Mouse (Mus musculus) limb, embryonic 10.5 days (tissue): ENCODE results near the gene Snx21. TPM values are rescaled to one million over a fixed set of nuclear protein-coding genes. Genes with fewer than 3 reads are reported as not detected.

Experiments
- DNase-seq: peaks from one replicate; pipeline ENCODE4 v3.0.0-alpha.2; 2017; ENCODE audit warnings: low spot score
- H3K27ac ChIP-seq: fragments of 300-500 bp; sonication (generic); 2 replicates; pipeline ENCODE4 v1.5.1; 2016; ENCODE audit warnings: mild to moderate bottlenecking
- H3K27me3 ChIP-seq: fragments of 300-500 bp; sonication (generic); 2 replicates; pipeline ENCODE4 v1.6.1; 2016; ENCODE audit warnings: low read depth, mild to moderate bottlenecking; ENCODE audit not compliant: poor library complexity, severe bottlenecking
- H3K36me3 ChIP-seq: fragments of 300-500 bp; sonication (generic); 2 replicates; pipeline ENCODE4 v1.6.1; 2016; ENCODE audit warnings: mild to moderate bottlenecking, moderate library complexity
- H3K4me1 ChIP-seq: fragments of 300-500 bp; sonication (generic); 2 replicates; pipeline ENCODE4 v1.6.1; 2016
- H3K4me3 ChIP-seq: fragments of 300-500 bp; sonication (generic); 2 replicates; pipeline ENCODE4 v1.5.1; 2016; ENCODE audit warnings: mild to moderate bottlenecking, moderate library complexity
- H3K9me3 ChIP-seq: fragments of 300-500 bp; sonication (generic); replicated peaks from 2 replicates; pipeline ENCODE4 v1.6.1; 2016; ENCODE audit warnings: mild to moderate bottlenecking
- WGBS: fragments of 180-500 bp; shearing (Covaris S2); methylation state at CpG from one replicate; pipeline ENCODE4 v1.1.7; 2016; 5-methylcytosine and 5-hydroxymethylcytosine counted together
- polyA plus RNA-seq: library from polyadenylated mRNA; unstranded; fragments of >200 nt; fragmentation: Nextera tagmentation; extraction: Ambion mirVana; gene quantifications from 2 replicates; pipeline ENCODE4 v1.2.1, GENCODE M21; 2016

Gene Snx21
- polyA plus RNA-seq = 9.0 and 12.2 TPM in 2 replicates

DNA sequence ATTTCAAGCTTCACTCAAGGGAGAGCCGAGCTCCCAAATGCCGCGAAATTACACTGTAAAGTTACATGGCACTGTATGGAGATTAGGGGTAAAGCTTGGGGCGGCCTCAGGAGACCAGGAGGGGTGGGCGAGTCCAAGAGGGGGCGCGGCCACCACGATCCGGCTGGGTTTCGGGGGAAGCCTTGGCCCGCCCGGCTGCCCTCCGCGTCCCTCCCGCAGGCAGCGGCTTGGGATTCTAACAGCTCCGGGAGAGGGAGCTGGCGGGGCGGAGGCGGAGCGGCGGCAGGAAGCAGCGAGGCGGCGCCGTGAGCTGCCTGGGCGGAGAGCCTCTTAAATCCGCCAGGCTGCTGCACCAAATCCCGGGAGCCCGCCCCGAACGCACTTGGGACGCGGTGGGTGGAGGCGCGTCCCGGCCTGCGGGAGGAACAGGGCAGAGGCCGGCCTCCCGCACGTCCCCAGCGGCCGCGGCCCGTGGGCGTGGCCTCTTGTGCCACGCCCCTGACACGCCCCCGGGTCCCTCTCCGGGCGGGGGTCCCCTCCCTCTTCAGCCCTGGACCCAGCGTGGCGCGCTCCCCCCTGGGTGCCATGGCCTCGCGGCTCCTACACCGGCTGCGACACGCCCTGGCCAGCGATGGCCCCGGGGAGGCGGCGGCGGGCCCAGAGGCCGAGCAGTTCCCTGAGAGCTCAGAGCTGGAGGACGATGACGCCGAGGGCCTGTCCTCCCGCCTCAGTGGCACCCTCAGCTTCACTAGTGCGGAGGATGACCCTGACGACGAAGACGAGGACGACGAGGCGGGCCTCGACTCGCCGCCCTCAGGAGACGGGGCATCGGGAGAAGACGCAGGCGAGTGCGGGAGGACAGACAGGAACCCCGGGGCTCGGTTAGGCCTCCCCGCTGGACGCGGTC, at the start of gene Snx21:
TSS of gene Snx21 (plus strand) at position 343 of the 907 bp plus-strand sequence.
- WGBS = under 1% methylated on average over 85 of the region's 89 CpGs
- DNase-seq = peak; percentile 92
- Histone ChIP-seq H3K36me3 (peaks cover 20% of the 10 kb centered on the region), H3K27me3 (no peaks in the 10 kb centered on the region), H3K4me1 (peaks cover 20% of the 10 kb centered on the region), H3K9me3 (no peaks in the 10 kb centered on the region), H3K27ac (peak within 1 kb of the TSS; percentile 83), H3K4me3 (peak within 1 kb of the TSS; percentile 73)

DNA sequence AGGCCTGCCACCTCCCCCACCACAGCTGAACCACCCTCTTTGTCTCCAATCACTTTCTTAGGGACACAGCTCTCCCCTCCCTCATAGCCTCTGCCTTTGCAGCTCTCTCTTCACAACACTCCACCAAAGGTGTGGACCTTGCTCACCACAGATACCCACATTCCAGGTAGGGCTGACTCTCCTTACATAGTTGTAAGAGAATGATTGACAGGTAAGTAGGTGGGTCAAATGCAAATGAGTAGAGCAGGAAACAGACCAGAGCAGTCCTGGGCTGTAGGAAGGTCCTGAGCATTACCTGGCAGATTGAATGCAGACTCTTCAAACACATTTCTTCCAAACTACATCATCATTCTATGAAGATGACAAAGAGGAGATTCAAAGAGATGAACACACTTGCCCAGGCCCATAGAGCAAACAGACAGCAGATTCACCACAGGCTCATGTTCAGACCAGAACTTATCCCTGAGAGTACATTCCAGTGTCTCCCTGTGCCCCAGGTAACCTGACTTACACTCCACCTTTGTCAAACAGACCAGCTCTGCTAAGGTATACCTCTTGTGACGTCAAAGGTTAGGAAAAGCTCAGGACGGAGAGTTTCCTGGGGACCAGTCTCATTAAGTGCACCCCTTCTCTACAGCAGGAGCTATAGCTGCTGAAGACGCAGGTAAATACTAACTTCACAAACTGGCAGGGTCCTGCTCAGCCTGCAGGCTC, 48.1 kb upstream of the Snx21 start:
- H3K4me1 ChIP-seq = peaks cover 14% of the 10 kb centered on the region
- 80% methylated on average over 3 of the region's 3 CpGs for WGBS
- H3K27me3 ChIP-seq = no peaks in the 10 kb centered on the region
- no peaks in the 10 kb centered on the region for H3K9me3 ChIP-seq
- H3K4me3 ChIP-seq = no peak overlapping the region
- H3K27ac ChIP-seq = no peak overlapping the region
- no peak for DNase-seq
- H3K36me3 ChIP-seq = no peaks in the 10 kb centered on the region

DNA sequence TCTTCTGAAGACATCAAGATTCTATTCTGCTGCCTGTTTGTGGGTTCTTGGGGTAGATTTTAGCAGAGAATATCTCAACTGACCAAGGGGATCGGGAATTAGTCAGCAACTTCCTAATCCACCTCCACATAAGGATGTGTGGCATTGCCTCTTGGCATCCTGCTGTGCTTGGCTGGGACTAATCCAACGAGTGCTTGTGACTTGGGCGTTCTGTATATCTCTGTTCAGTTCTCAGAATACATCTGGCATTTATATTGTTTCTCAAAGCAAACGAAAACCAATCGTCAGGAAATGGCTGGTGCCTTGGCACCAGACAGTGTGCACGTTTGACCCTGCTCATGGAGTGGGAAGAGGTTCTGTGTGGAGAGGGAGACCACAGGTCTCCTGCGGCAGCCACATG, 45.7 kb upstream of the Snx21 start:
- no peak overlapping the region for H3K27ac ChIP-seq

DNA sequence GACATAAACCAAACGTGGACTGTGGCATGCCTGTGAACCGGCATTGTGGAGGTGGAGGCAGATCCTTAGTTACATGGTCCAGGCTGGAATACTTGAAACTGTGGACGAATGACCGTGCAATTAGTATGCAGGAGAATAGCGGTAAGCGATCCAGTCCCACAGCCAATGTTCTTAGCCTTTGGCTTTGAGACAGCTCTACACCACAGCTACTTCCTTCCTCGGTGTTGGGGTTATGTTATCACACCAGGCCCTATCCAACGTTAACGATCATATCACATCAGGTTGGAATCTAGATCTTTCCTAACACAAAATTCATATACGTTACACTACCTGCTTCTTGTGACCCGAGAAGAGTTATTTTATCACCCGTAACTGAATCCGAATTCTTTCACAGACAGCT, 40.6 kb upstream of the Snx21 start:
- H3K36me3 ChIP-seq = peaks cover 27% of the 10 kb centered on the region
- no peak for DNase-seq
- no peak overlapping the region for H3K27ac ChIP-seq
- 74% methylated on average over 13 of the region's 13 CpGs for whole genome bisulfite sequencing
- H3K4me3 ChIP-seq = peak overlapping the region; percentile 96
- no peaks in the 10 kb centered on the region for H3K9me3 ChIP-seq
- peaks cover 22% of the 10 kb centered on the region for H3K4me1 ChIP-seq
- no peaks in the 10 kb centered on the region for H3K27me3 ChIP-seq

More for the DNA sequence above, 45.7 kb upstream of the Snx21 start:
- H3K36me3 ChIP-seq = no peaks in the 10 kb centered on the region
- no peak overlapping the region for H3K4me3 ChIP-seq
- 66% methylated on average over 7 of the region's 7 CpGs for WGBS
- H3K4me1 ChIP-seq = peaks cover 15% of the 10 kb centered on the region
- DNase-seq = no peak
- H3K9me3 ChIP-seq = no peaks in the 10 kb centered on the region
- H3K27me3 ChIP-seq = no peaks in the 10 kb centered on the region

DNA sequence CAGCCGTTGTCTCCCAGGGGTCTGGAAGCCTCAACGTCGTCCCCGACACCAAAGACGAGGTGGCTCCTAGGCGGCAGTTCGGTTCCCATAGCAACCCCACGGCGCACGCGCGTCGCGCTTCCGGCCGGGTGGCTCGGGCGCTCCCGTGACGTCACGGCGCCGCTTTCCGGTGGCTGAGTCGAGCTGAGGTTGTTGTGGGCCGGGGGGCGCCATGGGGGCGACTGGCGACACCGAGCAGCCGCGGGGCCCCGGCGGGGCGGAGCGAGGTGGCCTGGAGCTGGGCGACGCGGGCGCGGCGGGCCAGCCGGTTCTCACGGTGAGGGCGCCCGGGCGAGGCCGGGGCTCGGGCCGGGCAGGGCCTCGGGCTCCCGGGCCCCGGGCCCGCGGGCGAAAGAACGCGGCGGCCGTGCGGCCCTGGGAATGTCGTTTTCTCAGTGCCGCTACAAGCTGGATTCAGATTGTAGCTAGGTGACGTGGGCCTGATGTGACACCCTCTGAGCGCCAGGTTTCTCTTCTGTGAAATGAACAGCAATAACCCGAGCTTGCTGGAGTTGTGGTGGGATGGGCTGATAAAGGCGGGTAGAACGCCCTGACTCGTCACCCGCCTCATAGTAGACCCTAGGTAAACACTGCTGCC, 39.7 kb upstream of the Snx21 start, which contains the start of the genes Wfdc3 and Dnttip1:
TSS of gene Wfdc3 (minus strand) at position 89 of the 637 bp plus-strand sequence.
TSS of gene Dnttip1 (plus strand) at position 141 of the 637 bp plus-strand sequence.
- peaks cover 19% of the 10 kb centered on the region for H3K4me1 ChIP-seq
- DNase-seq = peak; percentile 99
- peak within 1 kb of the TSS; percentile 96 for H3K4me3 ChIP-seq
- H3K9me3 ChIP-seq = no peaks in the 10 kb centered on the region
- H3K27me3 ChIP-seq = no peaks in the 10 kb centered on the region
- H3K27ac ChIP-seq = peak within 1 kb of the TSS; percentile 95
- whole genome bisulfite sequencing = under 1% methylated on average over 70 of the region's 70 CpGs
- H3K36me3 ChIP-seq = peaks cover 37% of the 10 kb centered on the region

DNA sequence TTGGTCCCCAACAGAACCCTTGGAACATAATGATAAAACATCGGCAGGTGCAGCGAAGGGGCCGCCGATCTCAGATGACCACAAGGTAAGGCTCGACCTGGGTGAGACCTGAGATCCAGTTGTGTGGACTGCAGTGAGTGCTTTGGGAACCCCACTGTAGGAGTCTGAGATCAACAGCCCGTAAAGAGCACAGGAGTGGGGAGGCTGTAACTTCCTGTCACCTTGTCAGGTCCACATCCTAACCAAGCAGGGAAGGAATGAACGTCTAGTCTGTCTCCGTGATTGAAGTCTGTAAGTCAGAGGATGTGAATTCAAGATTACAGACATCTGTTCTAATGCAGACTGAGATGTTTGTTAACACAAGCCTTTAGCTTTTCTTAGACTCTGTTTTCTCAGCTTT, 38.9 kb upstream of the Snx21 start:
- Histone ChIP-seq H3K4me3 (peak overlapping the region; percentile 96), H3K4me1 (peaks cover 19% of the 10 kb centered on the region), H3K9me3 (no peaks in the 10 kb centered on the region), H3K27me3 (no peaks in the 10 kb centered on the region), H3K36me3 (peaks cover 44% of the 10 kb centered on the region), H3K27ac (peak overlapping the region; percentile 95; the same call in 1 of the 2 replicates)
- WGBS = 54% methylated on average over 8 of the region's 8 CpGs
- no peak for DNase-seq

DNA sequence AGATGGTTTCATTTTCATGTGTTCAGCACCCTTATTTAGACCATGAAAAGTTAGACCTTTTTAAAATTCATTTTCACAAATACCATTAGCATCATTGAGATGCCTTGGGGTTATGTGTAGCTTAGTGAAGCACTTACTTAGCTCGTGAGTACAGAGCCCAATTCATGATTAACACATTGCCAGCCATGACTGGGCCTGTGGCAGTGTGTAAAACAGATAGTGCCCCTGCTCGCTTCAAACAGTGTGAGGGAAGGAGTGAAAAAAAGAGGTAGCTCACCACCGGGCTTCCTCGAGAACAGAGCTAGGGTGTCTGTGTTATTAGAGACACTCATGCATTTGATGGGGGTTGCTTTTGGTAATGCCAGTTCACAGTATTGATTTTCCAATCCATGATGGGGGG, 37.4 kb upstream of the Snx21 start:
- peaks cover 59% of the 10 kb centered on the region for H3K36me3 ChIP-seq
- H3K4me1 ChIP-seq = peaks cover 19% of the 10 kb centered on the region
- no peaks in the 10 kb centered on the region for H3K9me3 ChIP-seq
- no peak for DNase-seq
- 94% methylated on average over 4 of the region's 4 CpGs for WGBS
- no peaks in the 10 kb centered on the region for H3K27me3 ChIP-seq
- H3K27ac ChIP-seq = no peak overlapping the region
- no peak overlapping the region for H3K4me3 ChIP-seq

DNA sequence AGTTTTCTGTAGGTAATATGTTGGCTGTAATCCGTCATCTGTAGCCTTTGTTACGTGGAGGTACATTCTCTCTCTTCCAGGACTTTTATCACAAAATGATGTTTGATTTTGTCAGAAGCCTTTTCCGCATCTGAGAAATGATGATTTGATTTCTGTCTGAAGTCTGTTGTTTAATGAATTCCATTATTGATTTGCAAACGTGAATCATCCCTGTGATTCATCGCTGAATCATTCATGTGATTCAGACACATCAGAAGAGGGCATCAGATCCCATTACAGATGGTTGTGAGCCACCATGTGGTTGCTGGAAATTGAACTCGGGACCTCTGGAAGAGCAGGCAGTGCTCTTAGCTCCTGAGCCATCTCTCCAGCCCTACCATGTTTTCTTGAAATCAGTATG, 36.6 kb upstream of the Snx21 start:
- whole genome bisulfite sequencing = 93% methylated on average over 6 of the region's 6 CpGs
- no peak for DNase-seq
- Histone ChIP-seq H3K36me3 (peaks cover 67% of the 10 kb centered on the region), H3K4me3 (no peak overlapping the region), H3K27me3 (no peaks in the 10 kb centered on the region), H3K9me3 (no peaks in the 10 kb centered on the region), H3K4me1 (peaks cover 19% of the 10 kb centered on the region), H3K27ac (no peak overlapping the region)

DNA sequence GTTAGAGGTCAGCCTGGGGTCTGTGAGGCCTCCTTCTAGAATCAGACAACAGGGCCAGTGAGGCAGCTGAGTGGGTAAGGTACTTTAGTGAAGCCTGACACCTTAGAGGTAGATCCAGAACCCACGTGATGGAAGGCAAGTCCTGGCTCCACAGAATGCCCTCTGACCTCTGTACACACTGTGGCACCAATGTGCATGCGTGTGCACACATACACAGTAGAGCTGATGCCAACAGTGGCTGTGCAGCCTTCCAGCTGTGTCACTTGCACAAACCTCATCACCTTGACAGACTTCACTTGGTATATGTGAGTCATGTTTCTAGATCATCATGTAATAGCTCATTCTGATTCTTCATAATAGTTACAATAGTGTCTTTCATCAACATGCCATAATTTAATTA, 33.2 kb upstream of the Snx21 start:
- Histone ChIP-seq H3K27ac (no peak overlapping the region), H3K4me3 (no peak overlapping the region), H3K36me3 (peaks cover 100% of the 10 kb centered on the region), H3K4me1 (no peaks in the 10 kb centered on the region; the same call in 1 of the 2 replicates), H3K9me3 (no peaks in the 10 kb centered on the region), H3K27me3 (no peaks in the 10 kb centered on the region)
- no peak for DNase-seq
- 94% methylated on average over 2 of the region's 2 CpGs for WGBS

DNA sequence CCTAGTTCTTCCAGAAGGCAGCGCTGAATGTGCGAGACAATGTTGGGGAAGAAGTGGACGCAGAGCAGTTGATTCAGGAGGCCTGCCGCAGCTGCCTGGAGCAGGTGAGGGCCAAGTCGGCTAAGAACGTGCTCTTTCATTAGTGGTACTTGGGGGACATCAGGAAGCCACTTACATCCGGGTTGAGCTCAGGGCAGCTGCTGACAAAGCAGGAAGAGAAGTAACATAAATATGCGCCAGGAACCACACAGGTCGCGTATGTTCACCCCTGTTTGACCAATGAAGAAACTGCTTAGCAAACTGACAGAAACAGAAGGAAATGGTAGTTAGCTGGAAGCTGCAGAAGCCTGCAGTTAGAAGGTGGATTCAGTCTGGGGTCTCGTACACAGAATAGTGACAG, 31.5 kb upstream of the Snx21 start:
- Histone ChIP-seq H3K27me3 (no peaks in the 10 kb centered on the region), H3K4me3 (no peak overlapping the region), H3K4me1 (no peaks in the 10 kb centered on the region), H3K36me3 (peaks cover 100% of the 10 kb centered on the region), H3K27ac (no peak overlapping the region), H3K9me3 (no peaks in the 10 kb centered on the region)
- DNase-seq = no peak
- WGBS = 87% methylated on average over 11 of the region's 11 CpGs

DNA sequence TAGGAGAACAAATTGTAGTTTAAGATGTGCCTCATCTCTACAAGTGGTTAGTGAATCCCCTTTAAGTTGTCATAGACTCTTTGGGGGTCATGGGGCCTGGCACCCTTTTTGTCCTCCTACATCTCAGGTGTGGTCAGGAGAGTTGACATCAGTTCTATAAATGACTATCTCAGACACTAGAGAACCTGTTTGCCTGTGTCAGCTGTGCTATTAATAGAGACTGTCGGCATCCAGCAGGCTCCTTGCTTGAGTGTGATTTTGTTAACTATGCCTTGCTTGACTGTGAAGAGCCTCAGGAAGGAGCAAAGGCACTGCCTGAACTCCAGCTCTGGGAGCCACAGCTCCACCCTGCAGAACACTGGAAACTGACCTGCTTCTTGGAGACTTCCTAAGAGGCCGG, 30.8 kb upstream of the Snx21 start:
- no peak for DNase-seq
- H3K9me3 ChIP-seq = no peaks in the 10 kb centered on the region
- H3K27me3 ChIP-seq = no peaks in the 10 kb centered on the region
- WGBS = 90% methylated on average over 2 of the region's 2 CpGs
- no peak overlapping the region for H3K27ac ChIP-seq
- H3K4me1 ChIP-seq = no peaks in the 10 kb centered on the region
- H3K4me3 ChIP-seq = no peak overlapping the region
- H3K36me3 ChIP-seq = peaks cover 100% of the 10 kb centered on the region

DNA sequence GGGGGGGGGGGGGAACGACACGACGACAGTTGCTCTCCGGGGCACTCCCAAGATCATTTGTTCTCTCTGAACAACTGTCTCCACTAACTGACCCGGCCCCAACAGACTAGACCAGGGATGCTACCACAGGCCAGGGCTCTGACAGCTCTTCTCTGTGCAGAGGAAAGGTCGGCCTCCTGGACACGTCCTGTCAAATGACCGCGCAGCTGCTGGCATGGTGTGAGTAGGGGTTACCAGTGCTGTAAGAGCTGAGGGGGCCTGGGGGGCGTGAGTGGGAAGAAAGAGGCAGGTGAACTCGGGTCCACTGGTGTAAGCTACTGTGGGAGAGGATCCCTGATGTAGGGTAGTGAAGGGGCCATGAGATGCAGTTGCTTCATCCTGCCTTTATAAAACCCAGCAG, 27.8 kb upstream of the Snx21 start:
- no peak for DNase-seq
- H3K36me3 ChIP-seq = peaks cover 100% of the 10 kb centered on the region
- no peaks in the 10 kb centered on the region for H3K27me3 ChIP-seq
- no peak overlapping the region for H3K27ac ChIP-seq
- WGBS = 96% methylated on average over 11 of the region's 11 CpGs
- no peak overlapping the region for H3K4me3 ChIP-seq
- no peaks in the 10 kb centered on the region for H3K9me3 ChIP-seq
- no peaks in the 10 kb centered on the region for H3K4me1 ChIP-seq
